Mouse (Mus musculus) B cell, adult 62 days (primary cell): ENCODE measurements around the gene Map3k10. TPM values are rescaled to one million over a fixed set of nuclear protein-coding genes. Genes with fewer than 3 reads are reported as not detected.

Experiments
- total RNA-seq: library from RNA; stranded (reverse); gene quantifications from 4 replicates; pipeline ENCODE4 v1.2.4, GENCODE M21; 2023

Gene Map3k10
- total RNA-seq, result 12.2 to 17.9 TPM (median 13.6 TPM) in 4 replicates

DNA sequence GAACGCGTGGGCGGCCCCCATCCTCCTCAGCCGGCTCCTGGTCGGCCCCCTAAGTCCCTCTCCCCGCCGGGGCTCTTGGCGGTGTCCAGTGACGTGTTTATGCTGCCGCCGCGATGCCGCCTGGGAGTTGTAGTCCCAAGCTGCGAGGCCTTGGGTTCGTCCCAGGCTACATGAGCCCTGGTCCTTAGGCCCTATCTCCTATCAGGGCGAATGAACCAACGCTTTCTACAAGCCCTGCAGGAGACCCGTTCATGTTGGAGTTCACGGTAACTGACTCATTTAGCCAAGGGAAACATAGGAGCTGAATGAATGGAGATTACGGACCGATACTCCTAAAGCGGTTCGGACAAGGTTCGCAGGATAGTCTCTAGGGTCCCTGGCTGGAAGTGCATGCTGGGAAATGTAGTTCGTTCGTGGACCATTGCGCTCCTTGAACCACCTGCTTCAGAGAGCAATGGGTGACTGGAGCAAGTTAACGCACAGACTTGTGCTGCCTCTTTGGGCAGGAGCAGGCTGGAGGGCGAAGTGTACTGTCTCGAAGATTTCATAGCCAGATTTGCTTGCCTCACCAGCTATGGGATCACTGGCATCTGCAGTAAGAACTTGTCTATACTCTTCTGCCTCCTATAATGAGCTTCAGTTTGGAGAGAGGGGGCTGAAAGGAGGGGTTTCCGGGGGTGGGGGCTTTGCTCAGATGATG is at the start of gene Map3k10:
Map3k10 (minus strand) TSS at position 77 of the 700 bp plus-strand sequence.

DNA sequence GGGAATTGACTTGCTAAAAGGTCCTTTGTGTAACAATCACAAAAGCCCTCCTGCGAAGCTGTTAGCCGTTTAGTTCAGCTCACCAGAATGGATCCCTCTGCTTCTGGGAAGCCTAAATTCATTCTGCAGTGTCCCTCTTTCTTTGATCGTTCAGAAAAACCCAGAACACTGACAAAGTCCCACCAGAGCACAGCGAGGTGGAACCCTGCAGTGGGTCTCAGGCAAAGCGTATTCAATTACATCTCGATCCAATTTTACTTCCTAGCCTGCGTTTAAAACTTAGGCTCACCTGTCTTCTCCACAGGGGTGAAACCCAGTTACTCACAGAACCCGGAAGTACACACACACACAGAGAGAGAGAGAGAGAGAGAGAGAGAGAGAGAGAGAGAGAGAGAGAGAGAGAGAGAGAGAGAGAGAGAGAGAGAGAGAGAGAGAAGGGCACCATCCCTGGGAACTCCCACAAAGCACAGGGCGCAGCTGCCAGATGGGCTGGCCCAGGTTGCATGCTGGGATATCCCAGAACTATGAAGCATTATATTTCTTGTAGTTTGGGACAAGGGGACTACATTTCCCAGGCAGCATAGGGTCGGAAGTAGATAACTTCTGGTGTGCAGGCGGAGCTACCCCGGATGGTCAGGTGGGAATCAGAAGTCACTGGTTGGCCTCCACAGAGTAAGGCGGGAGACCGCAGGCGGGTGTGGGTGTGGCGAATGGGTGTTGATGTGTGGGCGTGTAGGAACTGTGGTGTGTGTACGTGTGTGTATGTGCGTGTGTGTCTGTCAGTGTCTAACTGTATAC is 14.6 kb upstream of the Map3k10 start, which contains the start of gene Zfp607b:
Zfp607b (plus strand) TSS at position 526 of the 798 bp plus-strand sequence.

DNA sequence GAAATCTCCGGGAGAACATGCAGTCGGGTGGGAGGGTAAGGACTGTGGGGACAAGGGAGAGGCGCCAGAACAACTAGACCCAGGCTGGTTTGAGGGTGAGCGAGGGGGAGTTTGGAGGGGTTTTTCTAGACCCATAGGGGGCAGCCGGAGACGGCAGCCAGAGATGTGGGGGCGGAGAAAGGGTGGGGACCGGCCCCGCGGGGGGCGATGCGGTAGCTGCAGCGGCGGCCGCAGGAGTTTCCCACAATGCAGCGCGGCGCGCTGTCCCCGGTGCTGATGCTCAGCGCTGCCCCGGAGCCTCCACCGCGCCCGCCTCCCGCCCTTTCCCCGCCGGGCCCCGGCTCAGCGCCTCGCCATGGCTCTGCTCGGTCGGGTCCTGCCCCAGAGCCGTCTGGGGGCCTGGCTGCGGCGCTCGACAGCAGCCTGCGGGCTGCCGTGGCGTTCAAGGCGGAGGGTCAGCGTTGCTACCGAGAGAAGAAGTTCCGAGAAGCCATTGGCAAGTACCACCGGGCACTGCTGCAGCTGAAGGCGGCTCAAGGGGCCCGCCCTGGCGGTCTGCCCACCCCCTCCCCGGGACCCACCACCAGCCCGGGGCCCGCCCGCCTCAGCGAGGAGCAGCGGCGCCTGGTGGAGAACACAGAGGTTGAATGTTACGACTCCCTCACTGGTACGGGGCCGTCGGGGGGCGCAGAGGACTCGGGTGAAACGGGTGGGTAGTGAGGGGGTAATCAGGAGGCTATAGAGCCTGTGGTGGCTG is 20.5 kb downstream of the Map3k10 start, which contains the start of gene Ttc9b:
Ttc9b (plus strand) TSS at position 235 of the 757 bp plus-strand sequence.

Other genes with a start within 250 kb of the Map3k10 start
- 0.18 to 0.29 TPM (median 0.28 TPM) in 3 of 4 replicates, not detected in the other for gene Sptbn4, start 226.9 kb downstream of the Map3k10 start, total RNA-seq
- gene Blvrb, start 226.6 kb downstream of the Map3k10 start, total RNA-seq, result 68.1 to 75.9 TPM (median 70.4 TPM) in 4 replicates
- gene Sertad3, start 200.8 kb downstream of the Map3k10 start, total RNA-seq, result 12.7 to 16.7 TPM (median 15.1 TPM) in 4 replicates
- 32.1 to 39.2 TPM (median 35.5 TPM) in 4 replicates for gene Sertad1, start 187.7 kb downstream of the Map3k10 start, total RNA-seq
- gene Prx, start 175.3 kb downstream of the Map3k10 start, total RNA-seq, result 0.18 to 0.44 TPM (median 0.29 TPM) in 3 of 4 replicates, not detected in the other
- gene Hipk4, start 151.3 kb downstream of the Map3k10 start, total RNA-seq, result not detected in 4 replicates
- 64.7 to 72.8 TPM (median 66.9 TPM) in 4 replicates for gene Pld3, start 121.4 kb downstream of the Map3k10 start, total RNA-seq
- 22.1 to 29.3 TPM (median 26.5 TPM) in 4 replicates for gene 2310022A10Rik, start 121.4 kb downstream of the Map3k10 start, total RNA-seq
- gene Akt2, start 83.0 kb downstream of the Map3k10 start, total RNA-seq, result 95.6 to 114 TPM (median 104 TPM) in 4 replicates
- gene Ttc9b, start 20.7 kb downstream of the Map3k10 start, total RNA-seq, result not detected in 4 replicates
- gene Zfp607b, start 14.7 kb upstream of the Map3k10 start, total RNA-seq, result 1.1 to 2.5 TPM (median 1.9 TPM) in 4 replicates
- 12.1 to 15.1 TPM (median 13.4 TPM) in 4 replicates for gene Zfp60, start 56.8 kb upstream of the Map3k10 start, total RNA-seq
- 6.9 to 10.4 TPM (median 8.6 TPM) in 4 replicates for gene Zfp626, start 132.6 kb upstream of the Map3k10 start, total RNA-seq
- 4.0 to 5.8 TPM (median 4.9 TPM) in 4 replicates for gene Zfp59, start 164.0 kb upstream of the Map3k10 start, total RNA-seq
- 9.4 to 13.2 TPM (median 11.6 TPM) in 4 replicates for gene Zfp607a, start 182.9 kb upstream of the Map3k10 start, total RNA-seq